Mouse (Mus musculus) heart, adult 9 months (tissue): Measurements from ENCODE around the gene Smc6.

Source experiments
- DNase-seq, 2 experiments: peaks; one replicate each; pipeline ENCODE4 v3.0.0; 2022; ENCODE audit warnings: low spot score in 2 of 2

Smc6 gene

DNA sequence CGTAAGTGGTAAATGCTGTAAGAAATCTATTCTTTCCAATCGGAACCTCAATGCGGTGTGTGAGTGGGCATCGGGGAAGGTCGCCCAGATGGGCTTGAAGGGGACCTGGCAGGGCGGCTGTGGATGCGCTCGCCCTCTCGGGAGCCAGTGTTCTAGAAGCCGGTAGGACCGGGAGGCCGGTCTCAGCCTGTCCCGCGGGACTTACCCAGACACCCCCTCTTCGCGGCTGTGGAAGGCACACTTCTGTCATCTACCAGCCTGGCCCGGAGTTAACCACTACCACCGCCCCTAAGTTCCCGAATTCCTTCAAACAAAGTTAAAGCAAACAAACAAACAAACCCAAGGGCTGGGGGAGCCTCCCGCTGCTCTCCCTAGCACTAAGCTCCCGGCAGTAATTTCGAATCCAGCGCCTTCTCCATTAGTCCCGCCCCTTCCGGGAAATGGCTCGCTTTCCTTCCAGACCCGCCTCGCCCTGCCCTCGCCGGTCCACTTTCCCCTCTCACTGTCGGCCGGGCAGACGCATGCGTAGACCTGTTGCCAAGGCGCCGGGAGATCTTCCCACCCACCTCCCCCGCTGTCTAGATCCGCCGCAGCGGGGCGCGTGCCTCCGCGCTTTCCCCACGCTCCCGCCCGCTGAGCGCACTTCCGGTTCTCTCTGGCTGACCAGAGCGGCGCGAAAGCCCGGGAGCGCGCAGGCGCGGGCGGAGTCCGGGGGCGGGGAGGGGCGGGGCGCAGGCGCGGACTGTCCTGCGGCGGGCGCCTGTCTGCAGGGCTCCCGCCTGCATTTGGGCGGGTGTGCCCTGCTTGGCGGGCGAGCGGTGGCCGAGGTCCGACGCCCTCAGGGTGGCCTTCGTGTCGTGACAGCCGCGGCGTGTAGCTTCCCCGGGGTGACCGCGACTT lies at the start of gene Smc6, which contains the start of gene Gen1:
Gene Smc6 (plus strand): TSS at position 505 of the 900 bp plus-strand sequence.
Gene Gen1 (minus strand): TSS at position 420 of the 900 bp plus-strand sequence.
- DNase-seq, result peak; percentile 95 to 96

DNA sequence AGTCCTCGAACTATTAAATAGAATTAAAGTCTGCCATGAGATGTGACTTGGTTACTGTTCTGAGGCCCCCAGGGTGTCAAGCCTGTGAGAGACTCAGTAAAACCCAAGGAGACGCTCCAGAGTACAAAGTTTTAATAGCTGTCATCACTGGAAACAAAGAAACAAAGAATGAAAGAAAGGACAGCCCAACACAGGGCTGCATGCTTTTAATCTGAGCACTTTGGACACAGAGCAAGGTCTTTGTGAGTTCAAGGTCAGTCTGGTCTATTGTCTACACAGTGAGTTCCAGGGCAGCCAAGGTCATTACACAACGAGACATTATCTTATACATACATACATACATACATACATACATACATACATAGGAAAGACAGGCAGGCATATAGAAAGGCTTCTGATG lies 49.2 kb upstream of the Smc6 start:
- no peak for DNase-seq

DNA sequence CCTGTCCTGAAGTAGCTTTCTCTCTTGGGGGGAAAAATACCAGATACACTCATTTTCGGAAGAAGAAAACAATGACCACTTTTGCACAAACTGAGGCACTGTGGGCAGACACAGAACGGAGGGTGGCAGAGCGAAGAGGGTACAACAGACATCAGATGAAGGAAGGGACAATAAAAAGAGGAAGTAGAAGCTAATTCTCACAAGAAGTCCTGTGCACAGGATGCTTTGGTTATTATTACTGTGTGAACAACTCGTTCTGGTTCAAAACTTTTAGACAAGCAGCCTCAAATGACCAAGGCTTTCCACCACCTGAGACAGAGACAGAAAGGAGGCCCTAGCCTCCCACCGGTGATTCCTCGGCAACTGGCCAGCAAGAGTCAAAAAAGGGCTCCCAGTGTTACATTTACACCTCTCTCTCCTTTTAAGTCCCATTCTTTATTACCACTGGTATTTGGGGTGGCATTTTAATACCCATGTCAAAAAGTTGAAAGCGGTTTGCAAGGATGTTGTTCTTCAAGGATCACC lies 47.9 kb upstream of the Smc6 start:
- no peak for DNase-seq

DNA sequence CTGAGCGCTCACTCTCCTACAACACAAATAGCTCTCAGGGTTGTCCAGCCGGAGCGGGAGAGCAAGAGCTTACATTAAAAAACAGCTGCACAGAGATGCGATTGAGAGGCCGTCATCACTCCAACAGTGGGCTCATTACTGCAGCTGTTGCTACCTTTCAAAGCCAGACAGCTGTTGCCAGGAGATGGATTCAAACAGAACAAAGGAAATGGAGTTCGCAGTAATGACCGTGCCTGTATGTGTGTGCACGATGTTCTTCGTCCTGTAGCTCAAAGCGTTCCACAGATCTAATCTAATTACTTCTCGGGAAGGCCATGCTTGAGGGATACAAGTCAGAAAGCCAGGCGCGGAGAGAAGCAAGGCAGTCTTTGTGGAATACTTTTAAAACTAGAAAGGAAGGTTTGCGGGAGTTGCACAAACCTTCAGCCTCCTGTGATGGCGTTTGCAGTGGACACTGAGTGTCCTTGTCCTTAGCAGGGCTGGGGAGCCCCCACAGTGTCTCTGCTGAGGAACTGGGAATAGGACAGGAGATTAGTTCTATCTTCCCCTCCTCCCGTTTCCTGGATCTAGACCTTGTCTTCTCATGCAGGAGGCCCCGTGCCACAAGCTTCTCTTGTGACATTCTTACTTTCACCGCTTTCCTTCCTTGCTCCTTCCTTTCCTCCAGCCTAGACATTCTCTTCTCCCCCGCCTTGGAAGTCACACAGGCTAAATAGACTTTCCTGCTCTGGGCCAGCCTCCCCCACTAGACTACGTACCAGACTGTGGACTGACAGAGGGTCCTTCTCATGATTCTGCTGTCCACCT lies 44.0 kb upstream of the Smc6 start:
- DNase-seq, result peak; percentile 33 to 39

DNA sequence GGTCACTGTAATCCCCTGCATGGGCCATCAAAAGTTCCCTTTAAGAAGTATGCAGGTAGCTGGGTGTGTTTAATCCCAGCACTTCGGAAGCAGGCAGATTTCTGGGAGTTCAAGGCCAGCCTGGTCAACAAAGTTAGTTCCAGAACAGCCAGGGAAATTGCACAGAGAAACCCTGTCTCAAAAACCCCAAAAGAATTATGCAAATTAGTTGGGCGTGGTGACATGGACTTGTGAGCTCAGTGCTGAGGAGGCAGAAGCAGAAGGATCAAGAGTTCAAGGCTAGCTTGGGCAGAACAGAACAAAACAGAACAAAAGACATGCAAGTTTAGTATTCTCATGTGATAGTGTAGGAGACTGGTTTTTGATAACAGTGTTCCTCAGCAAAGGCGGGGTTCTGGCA lies 43.1 kb upstream of the Smc6 start:
- no peak for DNase-seq

DNA sequence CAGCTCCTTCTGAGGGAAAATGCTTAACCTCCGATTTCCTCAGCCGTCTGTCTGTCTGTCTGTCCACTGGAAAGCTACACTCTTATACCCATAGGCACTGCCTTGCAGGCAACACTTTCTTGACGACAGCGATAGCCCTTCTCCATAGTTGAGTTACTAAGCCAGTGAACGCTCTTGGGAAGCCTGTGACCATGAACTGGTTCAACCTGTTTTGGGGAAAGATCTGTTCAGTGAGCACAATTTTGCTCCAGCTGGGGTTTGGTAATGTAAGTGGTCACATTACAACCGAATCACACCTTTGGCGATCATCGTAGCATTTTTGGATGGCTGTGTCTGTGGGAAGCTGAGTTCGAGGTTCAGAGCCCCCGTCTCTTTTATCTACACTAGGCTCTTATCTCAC lies 42.6 kb upstream of the Smc6 start:
- no peak for DNase-seq

DNA sequence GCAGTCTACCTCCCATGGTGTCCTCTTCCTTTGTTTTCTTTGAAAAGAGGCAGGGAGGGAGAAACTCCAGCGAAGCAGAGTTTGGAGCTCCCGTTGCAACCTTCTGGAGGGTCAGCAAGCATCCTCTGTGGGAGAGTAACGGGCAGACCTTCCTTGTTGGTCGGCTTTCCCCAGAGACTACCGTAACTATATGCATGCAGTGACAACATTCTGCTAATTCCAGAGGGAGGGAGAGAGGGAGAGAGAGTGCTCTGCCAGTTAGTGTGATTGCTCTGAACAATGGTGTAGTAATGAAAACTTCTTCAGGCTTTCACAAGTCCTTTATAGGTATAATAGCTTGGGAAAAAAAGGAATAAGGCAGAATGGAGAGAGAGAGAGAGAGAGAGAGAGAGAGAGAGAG lies 41.0 kb upstream of the Smc6 start:
- no peak for DNase-seq

DNA sequence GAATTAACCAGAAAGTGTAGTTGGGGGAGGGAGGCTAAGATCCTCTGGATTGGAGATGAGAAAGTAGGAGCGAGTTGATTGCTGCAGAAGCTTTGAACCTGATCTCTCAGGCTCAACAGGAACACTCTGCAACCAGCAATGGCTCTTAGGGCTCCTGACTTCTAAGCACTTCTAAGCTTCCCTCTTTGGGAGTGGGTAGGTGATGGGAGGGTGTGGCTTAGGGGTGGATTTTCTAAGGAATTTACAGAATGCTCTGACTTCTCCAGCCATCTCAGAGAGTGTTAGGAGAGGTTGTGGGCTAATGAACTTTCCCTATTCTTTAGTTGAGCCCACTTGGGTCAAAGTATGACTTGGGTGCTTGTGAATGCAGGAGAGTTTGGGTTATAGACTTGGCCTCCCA lies 39.6 kb upstream of the Smc6 start:
- no peak for DNase-seq

DNA sequence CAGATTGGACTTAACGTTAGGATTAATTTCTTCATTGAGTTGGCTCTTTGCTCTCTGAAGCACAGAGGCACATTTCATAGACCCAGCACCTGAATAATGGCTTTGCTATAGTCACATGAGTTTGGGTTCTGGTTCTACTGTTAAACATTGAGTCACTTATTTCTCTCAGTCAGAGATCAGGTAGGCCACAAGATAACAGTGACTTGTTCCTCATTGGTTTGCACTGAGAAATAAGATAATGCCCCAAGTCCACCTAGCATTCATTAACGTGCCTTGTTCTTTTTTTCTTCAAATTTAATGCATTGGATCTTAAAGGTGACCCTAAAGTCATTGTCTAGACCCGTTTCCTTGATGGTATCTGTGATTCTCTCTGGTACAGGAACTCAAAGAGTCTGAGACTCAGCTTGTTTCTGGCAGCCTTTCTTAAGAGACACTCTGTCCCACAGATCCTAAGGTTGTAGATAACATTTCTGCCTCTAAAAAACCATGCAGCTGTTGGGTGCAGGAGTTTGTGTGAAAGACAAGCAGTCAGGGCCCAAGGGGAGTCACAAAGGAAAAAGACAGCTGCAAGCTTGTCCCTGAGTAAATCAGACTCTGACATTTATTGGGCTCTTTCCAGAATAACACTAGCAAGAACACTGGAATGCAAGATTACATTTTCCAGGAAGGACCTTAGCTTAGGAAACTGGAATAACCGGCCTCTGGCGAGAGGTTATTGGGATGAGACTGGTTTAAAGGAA lies 39.0 kb upstream of the Smc6 start:
- peak; percentile 54 to 71 for DNase-seq

DNA sequence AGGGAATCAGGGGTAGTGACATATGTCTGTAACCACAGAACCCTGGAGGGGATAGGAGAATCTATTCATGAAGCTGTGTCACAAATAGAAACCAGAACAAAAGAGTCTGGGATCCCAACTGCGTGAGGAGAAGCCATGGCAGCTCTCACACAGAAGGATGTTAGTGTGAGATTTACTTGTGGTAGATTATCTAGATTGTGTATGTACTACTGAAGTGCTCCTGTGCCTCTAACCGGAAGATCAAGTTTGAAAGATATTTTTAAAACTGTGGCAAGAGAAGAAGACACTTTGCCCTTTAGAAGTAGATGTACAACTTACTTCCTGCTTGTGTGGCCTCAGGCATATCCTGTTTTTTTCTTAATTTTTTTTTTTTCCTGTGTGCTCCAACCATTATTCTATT lies 35.4 kb upstream of the Smc6 start:
- DNase-seq, result no peak

DNA sequence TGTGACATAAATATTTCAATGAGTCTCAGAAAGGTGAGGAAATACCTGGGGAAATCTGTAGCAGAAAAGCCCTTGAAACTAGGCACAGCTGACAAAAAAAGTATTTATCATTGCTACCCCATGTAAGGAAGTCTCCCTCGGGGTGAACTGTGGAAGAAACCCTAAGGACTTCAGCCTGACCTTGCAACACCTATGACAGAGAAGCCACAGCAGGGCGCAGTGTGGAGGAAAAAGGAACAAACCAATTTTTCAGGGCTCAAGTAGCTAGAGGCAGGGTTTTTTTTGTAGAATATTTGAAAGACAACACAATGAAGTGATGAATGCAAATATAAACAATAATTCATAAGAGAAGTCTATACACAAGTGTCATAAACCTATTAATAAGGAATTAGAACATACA lies 29.7 kb upstream of the Smc6 start:
- no peak for DNase-seq

DNA sequence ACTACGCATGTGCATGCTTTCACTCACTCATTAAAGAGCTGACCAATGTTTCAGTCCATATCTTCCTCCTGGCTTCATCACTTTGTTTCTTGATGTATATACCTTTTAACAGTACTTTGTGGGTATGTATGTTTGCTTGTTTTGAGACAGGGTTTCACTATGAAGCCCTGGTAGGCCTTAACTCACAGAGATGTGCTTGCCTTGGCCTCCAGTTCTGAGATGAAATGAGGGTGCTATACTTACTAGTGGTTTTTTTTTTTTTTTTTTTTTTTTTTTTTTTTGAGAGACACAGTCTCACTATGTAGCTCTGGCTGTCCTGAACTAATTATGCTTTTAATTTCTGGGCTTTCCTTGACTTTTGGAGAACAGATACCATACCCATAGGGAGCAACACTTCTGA lies 18.2 kb upstream of the Smc6 start:
- no peak for DNase-seq

DNA sequence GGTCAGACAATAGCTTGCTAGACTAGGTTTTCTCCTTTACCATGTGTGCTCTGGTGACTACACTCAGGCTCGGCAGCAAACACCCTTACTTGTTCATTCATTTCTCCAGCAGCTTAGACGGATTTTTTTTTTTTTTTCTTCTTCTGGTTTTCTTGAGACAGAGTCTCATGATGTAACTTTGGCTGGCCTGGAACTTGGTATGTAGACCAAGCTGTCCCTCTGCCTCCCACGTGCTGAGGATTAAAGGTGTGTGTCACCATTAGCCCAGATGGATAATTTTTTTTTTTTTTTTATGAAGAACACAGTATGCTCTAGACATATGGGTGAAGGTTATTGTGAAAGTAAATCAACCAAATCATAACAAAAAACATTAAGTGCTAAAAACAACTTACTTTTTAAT lies 15.4 kb upstream of the Smc6 start:
- no peak for DNase-seq

DNA sequence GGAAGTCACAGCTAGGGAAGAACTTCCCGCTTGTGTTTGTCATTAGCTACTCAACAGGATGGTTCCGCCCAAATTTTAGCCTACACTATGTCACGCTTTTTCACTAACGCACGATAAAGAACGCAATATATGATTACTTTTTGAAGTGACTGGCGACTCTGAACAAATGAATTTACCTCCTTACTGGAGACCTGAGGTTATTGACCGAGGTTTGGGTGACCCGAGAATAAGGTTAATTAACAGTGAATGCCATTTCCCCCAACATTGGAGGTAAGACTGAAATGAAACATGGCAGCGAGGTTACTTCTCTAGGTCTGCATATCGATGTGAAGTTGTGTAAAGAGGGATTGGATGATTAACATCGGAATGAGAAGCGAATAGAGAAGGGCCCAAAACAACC lies 791 bp upstream of the Smc6 start:
- no peak for DNase-seq

DNA sequence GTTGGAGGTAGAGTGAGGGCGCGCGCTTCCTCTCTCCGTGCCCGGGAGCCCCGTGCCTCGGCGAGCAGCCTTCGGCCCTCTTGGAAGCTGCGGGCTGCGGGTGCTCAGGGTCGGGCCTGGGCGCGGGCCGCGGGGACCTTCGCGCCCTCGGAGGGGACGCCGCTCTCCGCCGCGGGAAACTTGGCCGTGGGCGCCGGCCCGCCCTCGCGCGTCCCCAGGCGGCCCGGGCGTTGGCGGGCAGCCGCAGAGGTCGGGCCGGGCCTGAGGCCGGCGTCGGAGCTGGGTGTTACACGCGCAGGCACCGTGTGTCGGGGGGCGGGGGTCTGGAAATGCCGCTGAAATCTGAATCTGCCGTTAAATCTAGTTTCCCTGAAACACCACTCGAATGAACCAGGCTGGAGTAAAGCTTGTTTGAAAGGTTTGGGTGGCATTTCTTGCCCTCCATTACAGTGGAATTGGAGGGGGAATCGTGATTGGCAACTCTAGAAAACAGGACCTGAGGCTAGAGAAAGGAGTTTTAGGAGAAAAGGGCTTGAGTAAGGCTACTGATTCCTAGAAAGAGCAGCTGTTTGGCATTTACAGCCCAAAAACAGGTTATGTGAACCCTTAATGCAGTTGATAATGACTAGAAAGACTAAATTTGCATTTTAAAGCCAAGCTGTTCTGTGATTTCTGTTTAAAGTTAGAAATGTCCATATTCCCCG lies 748 bp downstream of the Smc6 start:
- DNase-seq, result no peak

DNA sequence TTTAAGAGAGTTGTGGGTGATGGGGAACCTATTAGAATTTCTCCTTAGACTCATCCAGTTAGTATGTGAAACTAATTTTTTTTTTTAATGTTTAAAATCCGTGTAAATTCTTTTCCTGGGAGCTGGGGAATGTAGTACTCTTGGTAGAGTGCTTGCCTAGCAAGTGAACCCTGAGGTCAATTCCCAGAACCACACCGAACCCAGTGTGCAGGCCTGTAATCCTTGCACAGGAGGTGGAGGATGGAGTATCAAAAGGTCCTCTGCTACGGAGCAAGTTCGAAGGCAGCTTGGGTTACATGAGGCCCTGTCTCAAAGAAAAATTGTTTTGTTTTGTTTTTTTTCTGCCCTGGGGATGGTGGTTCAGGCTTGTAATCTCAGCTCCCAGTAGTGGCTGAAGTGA lies 1.3 kb downstream of the Smc6 start:
- no peak for DNase-seq

DNA sequence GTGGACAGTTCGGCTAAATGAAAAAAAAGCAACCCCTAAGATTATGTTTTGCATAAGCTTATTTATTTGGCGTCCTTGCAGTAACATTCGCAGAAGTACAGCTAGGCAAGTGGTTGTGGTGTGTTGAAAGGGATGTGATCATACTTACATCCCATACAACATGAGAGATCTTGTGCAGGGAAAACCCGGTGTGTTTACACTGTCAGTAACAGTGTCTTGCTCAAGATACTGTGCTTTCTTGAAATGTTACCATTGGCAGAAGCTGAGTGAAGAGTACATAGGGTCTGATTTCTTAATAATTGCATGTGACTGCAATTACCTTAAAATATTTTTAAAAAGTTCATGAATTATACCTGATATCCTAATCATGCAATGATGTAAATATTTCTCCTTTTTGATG lies 6.9 kb downstream of the Smc6 start:
- DNase-seq, result no peak

DNA sequence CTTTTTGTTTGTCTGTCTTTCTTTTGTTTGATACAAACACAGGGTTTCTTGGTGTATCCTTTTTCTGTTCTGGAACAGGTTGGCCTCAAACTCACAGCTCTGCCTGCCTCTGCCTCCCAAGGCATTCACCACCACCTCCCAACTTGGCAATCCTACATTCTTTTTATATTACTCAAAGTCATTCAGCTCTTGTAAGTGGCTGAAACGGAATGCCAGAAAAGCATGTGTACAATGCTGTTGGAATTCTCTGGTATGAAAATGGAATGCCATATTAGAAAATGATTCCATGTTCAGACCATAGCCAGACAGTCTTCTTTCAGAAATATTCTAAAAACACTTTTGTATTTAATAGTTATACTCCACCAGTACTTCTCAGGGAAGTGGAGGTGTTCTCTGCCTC lies 7.5 kb downstream of the Smc6 start:
- DNase-seq, result no peak

DNA sequence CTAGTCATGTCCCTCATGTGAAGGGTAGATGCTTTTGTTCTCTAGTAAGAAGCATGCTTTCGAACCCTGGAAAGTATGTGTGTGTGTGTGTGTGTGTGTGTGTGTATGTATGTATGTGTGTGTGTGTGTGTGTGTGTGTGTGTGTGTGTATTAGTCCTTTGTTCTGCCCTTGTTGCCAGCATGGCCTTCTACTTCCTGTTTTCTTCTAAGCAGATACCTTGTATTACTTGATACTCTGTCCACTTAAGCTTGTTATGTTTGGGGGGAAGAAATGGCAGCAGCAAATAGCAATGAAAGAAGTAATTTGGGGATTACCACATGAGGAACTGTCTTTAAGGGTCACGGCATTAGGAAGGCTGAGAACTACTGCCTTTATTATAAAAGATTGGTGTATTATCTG lies 10.9 kb downstream of the Smc6 start:
- DNase-seq, result no peak

DNA sequence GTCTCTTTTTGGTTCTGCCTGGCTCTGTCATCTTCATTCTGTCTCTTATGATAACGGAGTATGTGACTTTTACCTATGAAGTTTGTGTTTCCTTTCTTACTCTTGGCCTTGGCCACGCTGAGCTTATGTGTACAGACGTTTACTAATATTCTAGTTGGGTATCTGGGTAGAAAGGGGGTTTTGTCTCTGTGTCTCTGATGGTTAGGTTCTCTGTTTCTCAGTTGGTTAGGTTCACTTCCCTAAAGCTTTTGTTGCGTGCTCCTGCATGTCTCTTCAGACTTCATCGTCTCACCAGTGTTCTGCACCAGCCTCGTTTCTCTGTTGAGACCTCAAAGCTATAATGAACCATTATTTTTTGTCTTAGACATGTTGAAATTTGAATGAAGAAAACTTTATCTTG lies 11.5 kb downstream of the Smc6 start:
- DNase-seq, result no peak

DNA sequence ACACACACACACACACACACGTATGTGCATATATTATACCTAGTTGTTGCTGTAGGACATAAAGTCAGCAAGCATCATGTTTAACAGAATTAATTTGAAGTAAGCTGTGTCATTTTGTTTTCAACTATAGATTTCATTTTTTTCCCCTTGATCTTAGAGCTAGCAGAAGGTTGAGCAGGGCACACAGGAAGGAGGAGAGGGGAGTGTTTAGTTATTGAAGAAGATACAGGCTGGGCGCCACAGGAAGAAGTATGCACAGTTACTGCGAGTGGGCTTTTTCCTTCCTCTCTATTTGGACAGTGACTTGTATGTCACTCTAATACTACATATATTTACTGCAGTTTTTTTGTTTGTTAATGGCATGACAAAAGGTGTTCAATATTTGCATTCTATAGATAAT lies 14.2 kb downstream of the Smc6 start:
- no peak for DNase-seq
